In genomic region chr12:53328257-53328736, GRCm38 (mm10) we compare ENCODE assay signal across 7 mouse cellular contexts.
DNase-seq lines count a peak whose midpoint lies in the region; ATAC-seq and TF ChIP-seq lines count a peak whose summit lies in the region.

No protein-coding gene starts in this region.

- no peak for TF ChIP-seq CTCF in lung, postnatal 0 days (IDR thresholded peaks at IDR 0.05)

- H3K27ac ChIP-seq in heart, embryonic 16.5 days (ENCODE audit: low read length), result no peak overlapping the region
- H3K27ac ChIP-seq in lung, postnatal 0 days (ENCODE audit: low read length), result no peak overlapping the region
- no peak overlapping the region for H3K27ac ChIP-seq in forebrain, embryonic 15.5 days (replicated peaks)

- peak; percentile 36 to 43 for DNase-seq in left cerebral cortex, postnatal 10 days (ENCODE audit: extremely low spot score in 1 of 2, low spot score in 2 of 2)
- no peak for DNase-seq in left cerebral cortex, postnatal 36 days (ENCODE audit: low spot score in 2 of 2)
- peak; percentile 37 for DNase-seq in embryo, embryonic 9.5 days (ENCODE audit: extremely low spot score)
- peak; percentile 29 for DNase-seq in lung, postnatal 0 days (ENCODE audit: low spot score)
- no peak for DNase-seq in spleen, adult 12 weeks (ENCODE audit: low spot score)

- no peak for TF ChIP-seq EP300 in lung, postnatal 0 days (IDR thresholded peaks at IDR 0.05)

- peak overlapping the region; percentile 15; the same call in 1 of the 2 replicates for H3K4me2 ChIP-seq in heart, embryonic 16.5 days (ENCODE audit: low read depth, low read length)
- H3K4me2 ChIP-seq in lung, postnatal 0 days (replicated peaks; ENCODE audit: low read depth, low read length), result no peak overlapping the region; the same call in 1 of the 2 replicates
- no peak overlapping the region for H3K4me2 ChIP-seq in forebrain, embryonic 15.5 days (replicated peaks)

- H3K4me3 ChIP-seq in heart, embryonic 16.5 days (ENCODE audit: low read length), result no peak overlapping the region
- no peak overlapping the region for H3K4me3 ChIP-seq in lung, postnatal 0 days (ENCODE audit: low read depth, low read length)
- no peak overlapping the region for H3K4me3 ChIP-seq in forebrain, embryonic 15.5 days

- no peak overlapping the region for H3K9ac ChIP-seq in heart, embryonic 16.5 days (ENCODE audit: low read length)
- no peak overlapping the region for H3K9ac ChIP-seq in lung, postnatal 0 days (replicated peaks; ENCODE audit: low read depth)
- no peak overlapping the region for H3K9ac ChIP-seq in forebrain, embryonic 15.5 days (replicated peaks)

- H3K27me3 ChIP-seq in heart, embryonic 16.5 days (ENCODE audit: control insufficient read depth, insufficient read depth, low read length), result no peaks in the 10 kb centered on the region
- H3K27me3 ChIP-seq in lung, postnatal 0 days (replicated peaks; ENCODE audit: insufficient read depth, low read length), result no peaks in the 10 kb centered on the region
- H3K27me3 ChIP-seq in forebrain, embryonic 15.5 days, result no peaks in the 10 kb centered on the region

- no peaks in the 10 kb centered on the region for H3K9me3 ChIP-seq in heart, embryonic 16.5 days (replicated peaks; ENCODE audit: control insufficient read depth, low read length)
- H3K9me3 ChIP-seq in lung, postnatal 0 days (ENCODE audit: low read length), result no peaks in the 10 kb centered on the region
- no peaks in the 10 kb centered on the region for H3K9me3 ChIP-seq in forebrain, embryonic 15.5 days

- intact Hi-C loops in left cerebral cortex, postnatal 10 days (cut with DNase I), result no loop called here
- intact Hi-C loops in left cerebral cortex, postnatal 36 days (cut with DNase I), result no loop called here

- ATAC-seq in heart, embryonic 16.5 days (replicated peaks; ENCODE audit: extremely low read depth, insufficient read depth, low FRiP score), result peak; percentile 69; the same call in 1 of the 2 replicates
- ATAC-seq in lung, postnatal 0 days, result no peak
- no peak for ATAC-seq in forebrain, embryonic 15.5 days (replicated peaks)

- no peaks in the 10 kb centered on the region; the same call in 1 of the 2 replicates for H3K4me1 ChIP-seq in heart, embryonic 16.5 days (ENCODE audit: control insufficient read depth, insufficient read depth, low read length)
- no peaks in the 10 kb centered on the region for H3K4me1 ChIP-seq in lung, postnatal 0 days (ENCODE audit: insufficient read depth, low read depth, low read length)
- H3K4me1 ChIP-seq in forebrain, embryonic 15.5 days, result peaks cover 36% of the 10 kb centered on the region

- H3K36me3 ChIP-seq in heart, embryonic 16.5 days (ENCODE audit: control insufficient read depth, insufficient read depth), result no peaks in the 10 kb centered on the region
- H3K36me3 ChIP-seq in lung, postnatal 0 days (ENCODE audit: insufficient read depth, low read length), result no peaks in the 10 kb centered on the region
- no peaks in the 10 kb centered on the region for H3K36me3 ChIP-seq in forebrain, embryonic 15.5 days

- WGBS in heart, embryonic 16.5 days, result 30% methylated on average over 5 of the region's 5 CpGs
- WGBS in lung, postnatal 0 days, result 3% methylated on average over 5 of the region's 5 CpGs
- 10% methylated on average over 5 of the region's 5 CpGs for WGBS in forebrain, embryonic 15.5 days

Comparison
In these comparisons a context has a peak if more than half of its experiments do, and no peak if none do; other contexts are left out.
1. DNase-seq: peak in left cerebral cortex, postnatal 10 days (2 of 2), embryo, embryonic 9.5 days (single experiment) and lung, postnatal 0 days (single experiment); none in left cerebral cortex, postnatal 36 days (0 of 2) and spleen, adult 12 weeks (single experiment).